ENCODE assay signal across 10 mouse cellular contexts in the genomic region with DNA sequence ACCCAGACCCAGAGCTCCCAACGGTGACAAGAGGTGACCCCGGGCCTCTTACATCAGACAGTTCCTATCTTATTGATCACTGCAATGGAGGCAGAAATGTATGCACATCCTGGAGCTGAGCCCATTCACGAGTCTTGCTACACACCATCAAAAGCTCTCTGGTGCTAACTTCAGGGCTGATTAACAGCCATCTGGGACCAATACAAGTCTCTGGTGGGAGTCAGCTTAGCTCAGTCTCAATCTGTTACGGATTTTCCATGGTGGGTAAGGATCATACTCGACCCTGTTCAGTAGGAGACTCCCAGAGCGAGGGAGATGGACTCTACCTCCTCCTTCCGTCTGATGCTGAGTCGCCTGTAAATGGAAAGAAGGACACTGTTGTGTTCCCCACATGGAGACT. TPM values are rescaled to one million over a fixed set of nuclear protein-coding genes. Genes with fewer than 3 reads are reported as not detected.
DNase-seq lines count a peak whose midpoint lies in the region; ATAC-seq and TF ChIP-seq lines count a peak whose summit lies in the region.
"Had no signal": no experiment of that assay in that cellular context is flagged by ENCODE, and none has a peak within 500 bp of the region (broad histone marks: within the 10 kb centered on the region; RNA-seq: fewer than 3 reads in every experiment).

No protein-coding gene starts in this region.

- intact Hi-C loops in left cerebral cortex, postnatal 25 days (cut with DNase I): no loop called here

- no peak overlapping the region for H3K9ac ChIP-seq in heart, embryonic 11.5 days (ENCODE audit: low read depth, low read length)
- H3K9ac ChIP-seq in liver, embryonic 16.5 days (ENCODE audit: low read depth, low read length): no peak overlapping the region
- no peak overlapping the region for H3K9ac ChIP-seq in liver, embryonic 12.5 days
- no peak overlapping the region; the same call in 1 of the 2 replicates for H3K9ac ChIP-seq in embryonic facial prominence, embryonic 13.5 days
- peak overlapping the region; percentile 1; the same call in 1 of the 2 replicates for H3K9ac ChIP-seq in limb, embryonic 14.5 days (ENCODE audit: low read depth, low read length, severe bottlenecking)

- ATAC-seq in heart, embryonic 11.5 days (replicated peaks; ENCODE audit: insufficient number of reproducible peaks, low FRiP score, low TSS enrichment): no peak
- peak; percentile 43; the same call in 1 of the 2 replicates for ATAC-seq in liver, embryonic 16.5 days (ENCODE audit: low read depth)
- no peak for ATAC-seq in liver, embryonic 12.5 days
- ATAC-seq in embryonic facial prominence, embryonic 13.5 days (ENCODE audit: insufficient number of reproducible peaks, insufficient read depth, low FRiP score, low TSS enrichment, low read depth): 0 out of 2 replicates have a peak, but pooled peaks have one; percentile 48
- ATAC-seq in limb, embryonic 14.5 days (ENCODE audit: low FRiP score, low read depth): no peak

- no peaks in the 10 kb centered on the region for H3K9me3 ChIP-seq in heart, embryonic 11.5 days (replicated peaks; ENCODE audit: control insufficient read depth, low read length)
- H3K9me3 ChIP-seq in liver, embryonic 16.5 days (replicated peaks; ENCODE audit: control insufficient read depth, low read length): no peaks in the 10 kb centered on the region
- no peaks in the 10 kb centered on the region for H3K9me3 ChIP-seq in liver, embryonic 12.5 days (replicated peaks)
- no peaks in the 10 kb centered on the region for H3K9me3 ChIP-seq in embryonic facial prominence, embryonic 13.5 days
- H3K9me3 ChIP-seq in limb, embryonic 14.5 days (ENCODE audit: control insufficient read depth, low read length): no peaks in the 10 kb centered on the region

- DNase-seq in heart, adult 18-20 months: no peak
- DNase-seq in limb, embryonic 14.5 days (ENCODE audit: low spot score): peak; percentile 32
- no peak for DNase-seq in left cerebral cortex, postnatal 25 days (ENCODE audit: low spot score in 2 of 2)
- DNase-seq: cerebellum, adult 9-11 months; gastrocnemius, postnatal 10 days; thymus, postnatal 25 days had no signal

- TF ChIP-seq POLR2A in limb, embryonic 14.5 days (IDR thresholded peaks at IDR 0.05; ENCODE audit: borderline replicate concordance, extremely low read depth, insufficient read depth, insufficient read length): no peak

- H3K27ac ChIP-seq in heart, embryonic 11.5 days (ENCODE audit: low read depth, low read length): 0 out of 2 replicates have a peak overlapping the region, but pooled peaks have one; percentile 10
- H3K27ac ChIP-seq in liver, embryonic 16.5 days (ENCODE audit: low read length): no peak overlapping the region
- no peak overlapping the region for H3K27ac ChIP-seq in liver, embryonic 12.5 days
- peak overlapping the region; percentile 92 for H3K27ac ChIP-seq in embryonic facial prominence, embryonic 13.5 days
- H3K27ac ChIP-seq in limb, embryonic 14.5 days (replicated peaks; ENCODE audit: low read depth, low read length): peak overlapping the region; percentile 79

- no peak overlapping the region for H3K4me3 ChIP-seq in heart, embryonic 11.5 days (ENCODE audit: low read depth, low read length)
- no peak overlapping the region for H3K4me3 ChIP-seq in liver, embryonic 16.5 days (ENCODE audit: low read depth, low read length)
- H3K4me3 ChIP-seq in liver, embryonic 12.5 days: no peak overlapping the region
- H3K4me3 ChIP-seq in embryonic facial prominence, embryonic 13.5 days: no peak overlapping the region
- H3K4me3 ChIP-seq in limb, embryonic 14.5 days (replicated peaks; ENCODE audit: low read length): no peak overlapping the region

- H3K36me3 ChIP-seq in heart, embryonic 11.5 days (ENCODE audit: control insufficient read depth, insufficient read depth, low read length): no peaks in the 10 kb centered on the region
- no peaks in the 10 kb centered on the region for H3K36me3 ChIP-seq in liver, embryonic 16.5 days (ENCODE audit: control insufficient read depth, insufficient read depth)
- no peaks in the 10 kb centered on the region for H3K36me3 ChIP-seq in liver, embryonic 12.5 days
- H3K36me3 ChIP-seq in embryonic facial prominence, embryonic 13.5 days: no peaks in the 10 kb centered on the region
- no peaks in the 10 kb centered on the region for H3K36me3 ChIP-seq in limb, embryonic 14.5 days (ENCODE audit: control insufficient read depth, insufficient read depth, low read length)

- H3K4me1 ChIP-seq in heart, embryonic 11.5 days (ENCODE audit: control insufficient read depth, insufficient read depth, low read length): peaks cover 6% of the 10 kb centered on the region; the same call in 1 of the 2 replicates
- peaks cover 5% of the 10 kb centered on the region for H3K4me1 ChIP-seq in liver, embryonic 16.5 days (ENCODE audit: control insufficient read depth, low read depth, low read length)
- H3K4me1 ChIP-seq in liver, embryonic 12.5 days: peaks cover 20% of the 10 kb centered on the region
- H3K4me1 ChIP-seq in embryonic facial prominence, embryonic 13.5 days: peaks cover 28% of the 10 kb centered on the region
- peaks cover 17% of the 10 kb centered on the region for H3K4me1 ChIP-seq in limb, embryonic 14.5 days (ENCODE audit: control insufficient read depth, insufficient read depth, low read length)

- no peak overlapping the region for H3K4me2 ChIP-seq in heart, embryonic 11.5 days
- H3K4me2 ChIP-seq in liver, embryonic 16.5 days (ENCODE audit: low read depth, low read length): no peak overlapping the region
- H3K4me2 ChIP-seq in liver, embryonic 12.5 days: no peak overlapping the region
- H3K4me2 ChIP-seq in embryonic facial prominence, embryonic 13.5 days: peak overlapping the region; percentile 43
- no peak overlapping the region for H3K4me2 ChIP-seq in limb, embryonic 14.5 days (replicated peaks; ENCODE audit: low read depth, low read length, severe bottlenecking)

- WGBS in heart, embryonic 11.5 days (ENCODE audit: insufficient replicate concordance): 71% methylated on average over 8 of the region's 8 CpGs
- 69% methylated on average over 8 of the region's 8 CpGs for whole genome bisulfite sequencing in liver, embryonic 16.5 days (ENCODE audit: insufficient replicate concordance)
- WGBS in liver, embryonic 12.5 days (ENCODE audit: insufficient replicate concordance): 72% methylated on average over 8 of the region's 8 CpGs
- 25% methylated on average over 8 of the region's 8 CpGs for WGBS in embryonic facial prominence, embryonic 13.5 days
- WGBS in limb, embryonic 14.5 days: 33% methylated on average over 8 of the region's 8 CpGs

- H3K27me3 ChIP-seq in heart, embryonic 11.5 days (ENCODE audit: control insufficient read depth, insufficient read depth, low read length): no peaks in the 10 kb centered on the region
- no peaks in the 10 kb centered on the region for H3K27me3 ChIP-seq in liver, embryonic 16.5 days (ENCODE audit: control insufficient read depth, insufficient read depth, low read depth, low read length)
- no peaks in the 10 kb centered on the region for H3K27me3 ChIP-seq in liver, embryonic 12.5 days (replicated peaks)
- no peaks in the 10 kb centered on the region for H3K27me3 ChIP-seq in embryonic facial prominence, embryonic 13.5 days
- no peaks in the 10 kb centered on the region for H3K27me3 ChIP-seq in limb, embryonic 14.5 days (ENCODE audit: control insufficient read depth, insufficient read depth, low read length)

RNA-seq across cellular contexts. Expression of a gene that starts 22.6 kb away (rescaled TPM):
- 21.9 and 22.5 TPM in 2 replicates for polyA plus RNA-seq in heart, embryonic 11.5 days (2014; fragmentation: Nextera tagmentation; extraction: Ambion mirVana)
- total RNA-seq in heart, adult 18-20 months (2021): 10 to 100 TPM; 14.6 to 19.1 TPM
- 46.8 and 51.5 TPM in 2 replicates for polyA plus RNA-seq in liver, embryonic 16.5 days (2015; fragmentation: Nextera tagmentation; extraction: Ambion mirVana)
- 40.1 and 42.5 TPM in 2 replicates for polyA plus RNA-seq in liver, embryonic 12.5 days (2016; fragmentation: Nextera tagmentation; extraction: Ambion mirVana)
- 49.9 and 52.2 TPM in 2 replicates for polyA plus RNA-seq in embryonic facial prominence, embryonic 13.5 days (2015; fragmentation: Nextera tagmentation; extraction: Ambion mirVana)
- polyA plus RNA-seq in limb, embryonic 14.5 days (2012; rRNA removed): 31.4 and 31.5 TPM in 2 replicates
- 36.1 and 40.8 TPM in 2 replicates for polyA plus RNA-seq in limb, embryonic 14.5 days (2014; fragmentation: Nextera tagmentation; extraction: Ambion mirVana)
- total RNA-seq in left cerebral cortex, postnatal 25 days (2021): 10 to 100 TPM; 81.0 to 85.1 TPM

Comparison
In these comparisons a context has a peak if more than half of its experiments do, and no peak if none do; other contexts are left out.
1. ATAC-seq: peak in liver, embryonic 16.5 days (single experiment) and embryonic facial prominence, embryonic 13.5 days (single experiment); none in heart, embryonic 11.5 days (single experiment), liver, embryonic 12.5 days (single experiment) and limb, embryonic 14.5 days (single experiment).
2. H3K27ac ChIP-seq: peak in heart, embryonic 11.5 days (single experiment), embryonic facial prominence, embryonic 13.5 days (single experiment) and limb, embryonic 14.5 days (single experiment); none in liver, embryonic 16.5 days (single experiment) and liver, embryonic 12.5 days (single experiment).